Mouse (Mus musculus) midbrain, postnatal 0 days (tissue): Measurements from ENCODE around the gene Tm7sf2. TPM values are rescaled to one million over a fixed set of nuclear protein-coding genes. Genes with fewer than 3 reads are reported as not detected.

Source experiments
- ATAC-seq: fragments of 200-750 bp; cut with Nextera tagmentation; 2 replicates; pipeline ENCODE4 v1.8.0; 2017; ENCODE audit warnings: moderate number of reproducible peaks, mild to moderate bottlenecking, moderate TSS enrichment, moderate library complexity; ENCODE audit not compliant: low FRiP score
- DNase-seq: peaks from one replicate; pipeline ENCODE4 v3.0.0-alpha.2; 2015; ENCODE audit warnings: low spot score
- H3K27ac ChIP-seq: fragments of 300-500 bp; sonication (generic); 2 replicates; pipeline ENCODE4 v1.5.1; 2014; ENCODE audit warnings: low read depth, mild to moderate bottlenecking, low read length, mixed read lengths
- H3K27me3 ChIP-seq: fragments of 300-500 bp; sonication (generic); 2 replicates; pipeline ENCODE4 v1.6.1; 2014; ENCODE audit warnings: low read length, control low read depth, mixed read lengths; ENCODE audit not compliant: insufficient read depth
- H3K36me3 ChIP-seq: fragments of 300-500 bp; sonication (generic); 2 replicates; pipeline ENCODE4 v1.6.1; 2014; ENCODE audit warnings: low read length, control low read depth, mixed read lengths; ENCODE audit not compliant: insufficient read depth
- H3K4me1 ChIP-seq: fragments of 300-500 bp; sonication (generic); 2 replicates; pipeline ENCODE4 v1.6.1; 2014; ENCODE audit warnings: mild to moderate bottlenecking, control low read depth, antibody characterized with exemption, low read length, mixed read lengths; ENCODE audit not compliant: insufficient read depth
- H3K4me2 ChIP-seq: fragments of 300-500 bp; sonication (generic); 2 replicates; pipeline ENCODE4 v1.6.1; 2014; ENCODE audit warnings: low read depth, mild to moderate bottlenecking, low read length, mixed read lengths; ENCODE audit not compliant: poor library complexity, severe bottlenecking
- H3K4me3 ChIP-seq: fragments of 300-500 bp; sonication (generic); 2 replicates; pipeline ENCODE4 v1.5.1; 2014; ENCODE audit warnings: low read depth, mild to moderate bottlenecking, low read length, moderate library complexity
- H3K9ac ChIP-seq: fragments of 300-500 bp; sonication (generic); replicated peaks from 2 replicates; pipeline ENCODE4 v1.6.1; 2014; ENCODE audit warnings: mild to moderate bottlenecking, low read length, moderate library complexity, mixed read lengths; ENCODE audit not compliant: poor library complexity, severe bottlenecking
- H3K9me3 ChIP-seq: fragments of 300-500 bp; sonication (generic); 2 replicates; pipeline ENCODE4 v1.6.1; 2016; ENCODE audit warnings: low read length, control low read depth
- CTCF ChIP-seq: IDR thresholded peaks from 2 replicates; pipeline ENCODE4 v1.5.1; 2016; ENCODE audit warnings: antibody characterized with exemption, mild to moderate bottlenecking
- WGBS: fragments of 180-500 bp; shearing (Covaris S2); extraction: QIAGEN DNeasy Blood & Tissue Kit; methylation state at CpG from one replicate; pipeline ENCODE4 v1.1.7; 2014; 5-methylcytosine and 5-hydroxymethylcytosine counted together
- polyA plus RNA-seq: library from polyadenylated mRNA; unstranded; fragments of >200 nt; fragmentation: Nextera tagmentation; extraction: Ambion mirVana; gene quantifications from 2 replicates; pipeline ENCODE4 v1.2.1, GENCODE M21; 2015
- total RNA-seq: library from RNA; depleted of rRNA; stranded (reverse); fragments of >200 nt; gene quantifications from 2 replicates; pipeline ENCODE4 v1.2.3, GENCODE M21; 2014

The Tm7sf2 gene
- total and polyA plus RNA-seq, 2 experiments from 2014 or later: 50.2 to 79.5 TPM

DNA sequence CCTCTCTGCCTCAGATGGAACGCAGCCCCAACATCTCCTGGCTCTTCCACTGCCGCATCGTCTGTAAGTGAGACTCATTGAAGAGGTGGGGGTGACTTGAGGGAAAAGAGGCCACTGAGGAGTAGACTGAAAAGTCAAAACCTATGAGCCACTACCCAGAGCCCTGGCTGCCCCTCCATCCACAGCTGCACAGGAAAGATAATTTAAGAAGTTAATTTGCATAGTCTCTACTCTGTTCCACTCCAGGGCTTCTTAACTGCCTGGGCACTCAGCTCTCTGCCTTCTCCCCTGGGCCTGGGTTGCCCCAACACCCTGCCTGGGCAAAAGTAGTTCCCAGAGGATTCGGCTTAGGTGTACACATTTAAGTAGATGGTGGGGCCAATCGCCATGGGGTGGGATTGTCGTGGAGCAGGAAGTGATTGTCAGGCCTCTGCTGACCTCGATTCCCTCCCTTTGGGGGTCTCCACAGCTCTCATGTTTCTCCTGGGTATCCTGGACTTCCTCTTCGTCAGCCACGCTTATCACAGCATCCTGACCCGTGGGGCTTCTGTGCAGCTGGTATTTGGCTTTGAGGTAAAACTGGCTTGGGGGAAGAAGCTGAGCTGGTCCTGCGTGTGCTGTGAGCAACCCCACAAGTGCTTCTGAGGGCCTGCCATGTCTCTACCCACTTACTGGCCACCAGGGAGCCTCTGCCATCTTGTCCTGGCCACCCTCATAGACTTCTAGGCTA, 19.3 kb downstream of the Tm7sf2 start:
- H3K4me1 ChIP-seq: peaks cover 10% of the 10 kb centered on the region
- DNase-seq: no peak
- WGBS: 86% methylated on average over 11 of the region's 11 CpGs
- peaks cover 56% of the 10 kb centered on the region for H3K36me3 ChIP-seq
- H3K27ac ChIP-seq: no peak overlapping the region
- H3K9me3 ChIP-seq: no peaks in the 10 kb centered on the region
- no peak overlapping the region for H3K4me3 ChIP-seq
- no peak overlapping the region for H3K9ac ChIP-seq
- no peak overlapping the region for H3K4me2 ChIP-seq
- no peak for ATAC-seq
- H3K27me3 ChIP-seq: no peaks in the 10 kb centered on the region
- no peak for TF ChIP-seq CTCF

DNA sequence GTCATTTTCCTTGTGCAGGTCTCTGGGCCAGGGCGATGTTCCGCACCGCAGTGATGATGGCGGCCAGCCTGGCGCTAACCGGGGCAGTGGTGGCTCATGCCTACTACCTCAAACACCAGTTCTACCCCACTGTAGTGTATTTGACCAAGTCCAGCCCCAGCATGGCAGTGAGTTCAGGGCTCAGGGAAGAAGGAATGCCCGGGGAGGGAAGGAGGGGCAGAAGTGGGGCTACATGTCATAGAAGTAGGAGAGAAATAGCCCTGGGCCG, 20.3 kb downstream of the Tm7sf2 start:
- DNase-seq (no peak), ATAC-seq (no peak)
- H3K9me3 ChIP-seq: no peaks in the 10 kb centered on the region
- peaks cover 10% of the 10 kb centered on the region for H3K4me1 ChIP-seq
- TF ChIP-seq CTCF: no peak
- no peak overlapping the region for H3K27ac ChIP-seq
- WGBS: 86% methylated on average over 8 of the region's 8 CpGs
- peak overlapping the region; percentile 97 for H3K4me2 ChIP-seq
- H3K27me3 ChIP-seq: no peaks in the 10 kb centered on the region
- H3K36me3 ChIP-seq: peaks cover 48% of the 10 kb centered on the region
- H3K4me3 ChIP-seq: peak overlapping the region; percentile 65
- H3K9ac ChIP-seq: peak overlapping the region; percentile 80; the same call in 1 of the 2 replicates

DNA sequence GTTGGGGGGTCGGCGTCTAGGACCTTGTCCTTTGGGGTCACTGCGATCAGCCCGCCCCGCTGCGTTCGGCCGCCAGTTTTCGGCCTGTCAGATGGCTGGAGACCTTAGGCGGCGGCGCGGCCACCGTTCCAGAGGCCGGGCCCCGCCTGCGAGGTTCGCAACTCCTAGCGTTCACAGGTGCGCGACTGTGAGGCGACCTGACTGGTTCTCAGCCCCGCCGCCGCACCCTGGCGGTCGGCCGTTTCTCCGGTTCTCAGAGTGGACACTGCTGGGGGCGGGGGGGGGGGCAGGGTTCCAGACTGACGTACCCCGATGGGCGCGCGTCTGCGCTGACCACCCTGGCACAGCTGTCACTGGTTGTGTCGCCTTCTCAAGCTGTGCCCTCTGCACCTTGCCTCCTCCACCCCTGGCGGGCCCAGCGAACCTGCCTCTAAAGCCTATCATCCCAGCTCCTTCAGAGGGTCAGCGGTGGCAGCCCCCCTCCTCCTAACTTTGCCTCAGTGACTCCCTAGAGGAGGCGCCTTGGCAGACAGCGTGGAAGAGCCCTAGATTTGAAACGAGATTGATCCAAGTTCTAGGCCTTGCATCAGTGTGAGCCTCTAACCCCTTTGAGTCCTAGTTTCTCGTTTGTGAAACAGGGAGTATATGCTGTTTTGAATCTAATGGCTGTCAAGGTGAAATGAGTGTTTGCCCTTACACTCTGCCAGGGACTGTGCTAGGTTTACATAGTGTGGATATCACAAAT, 20.8 kb downstream of the Tm7sf2 start:
- peak overlapping the region; percentile 97 for H3K4me2 ChIP-seq
- H3K27ac ChIP-seq: peak overlapping the region; percentile 97
- ATAC-seq: peak; percentile 12; the same call in 1 of the 2 replicates
- 0 out of 2 replicates have a peak, but pooled peaks have one; percentile 7 for TF ChIP-seq CTCF
- no peaks in the 10 kb centered on the region for H3K9me3 ChIP-seq
- 2% methylated on average over 42 of the region's 44 CpGs for WGBS
- peaks cover 10% of the 10 kb centered on the region for H3K4me1 ChIP-seq
- peak overlapping the region; percentile 80 for H3K9ac ChIP-seq
- peaks cover 43% of the 10 kb centered on the region for H3K36me3 ChIP-seq
- DNase-seq: no peak
- H3K27me3 ChIP-seq: no peaks in the 10 kb centered on the region
- H3K4me3 ChIP-seq: peak overlapping the region; percentile 65

DNA sequence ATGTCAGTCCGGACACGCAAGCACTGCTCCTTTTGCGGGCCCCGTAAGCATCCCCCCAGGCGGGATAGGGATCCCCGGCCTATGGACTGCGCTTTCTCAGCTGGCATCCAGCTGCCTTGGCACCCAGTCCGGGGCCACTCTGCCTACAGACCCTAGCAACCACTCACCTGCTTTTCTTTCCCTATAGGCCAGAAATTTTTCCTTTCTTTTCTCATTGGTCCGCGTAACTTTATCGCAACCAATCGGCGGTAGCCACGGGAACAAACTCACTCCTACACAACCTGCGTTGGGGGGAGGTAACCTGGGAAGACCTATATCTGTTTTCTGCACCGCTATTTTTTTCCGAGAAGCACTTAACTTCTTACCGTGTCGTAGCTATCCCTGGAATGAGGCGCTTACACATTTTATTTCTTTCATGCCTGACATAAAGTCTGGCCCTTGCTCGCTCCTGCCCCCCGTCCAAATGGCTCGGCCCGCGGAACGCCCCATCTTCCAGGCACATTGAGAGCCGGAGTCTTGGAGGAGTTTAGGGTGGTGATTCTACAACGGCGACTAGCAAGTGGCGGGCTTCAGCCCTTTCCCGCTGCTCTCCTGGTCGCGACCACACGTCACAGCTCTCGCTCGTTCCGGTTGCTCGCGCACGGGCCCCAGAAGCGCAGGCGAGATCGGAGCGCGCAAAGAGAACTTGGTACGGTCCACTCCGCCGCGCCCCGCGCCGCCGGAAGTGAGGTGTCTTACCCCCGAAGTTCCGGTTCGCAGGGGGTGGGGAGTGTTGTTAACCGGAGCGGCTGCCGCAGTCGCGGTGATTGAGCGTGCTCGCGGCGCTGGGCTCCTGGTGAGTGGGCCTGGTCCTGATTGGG, 21.6 kb downstream of the Tm7sf2 start, which contains the start of gene Syvn1:
Gene Syvn1, plus strand, starts transcription at position 283 of the 860 bp plus-strand sequence.
- H3K4me3 ChIP-seq: peak within 1 kb of the TSS; percentile 65
- peak; percentile 97 for DNase-seq

DNA sequence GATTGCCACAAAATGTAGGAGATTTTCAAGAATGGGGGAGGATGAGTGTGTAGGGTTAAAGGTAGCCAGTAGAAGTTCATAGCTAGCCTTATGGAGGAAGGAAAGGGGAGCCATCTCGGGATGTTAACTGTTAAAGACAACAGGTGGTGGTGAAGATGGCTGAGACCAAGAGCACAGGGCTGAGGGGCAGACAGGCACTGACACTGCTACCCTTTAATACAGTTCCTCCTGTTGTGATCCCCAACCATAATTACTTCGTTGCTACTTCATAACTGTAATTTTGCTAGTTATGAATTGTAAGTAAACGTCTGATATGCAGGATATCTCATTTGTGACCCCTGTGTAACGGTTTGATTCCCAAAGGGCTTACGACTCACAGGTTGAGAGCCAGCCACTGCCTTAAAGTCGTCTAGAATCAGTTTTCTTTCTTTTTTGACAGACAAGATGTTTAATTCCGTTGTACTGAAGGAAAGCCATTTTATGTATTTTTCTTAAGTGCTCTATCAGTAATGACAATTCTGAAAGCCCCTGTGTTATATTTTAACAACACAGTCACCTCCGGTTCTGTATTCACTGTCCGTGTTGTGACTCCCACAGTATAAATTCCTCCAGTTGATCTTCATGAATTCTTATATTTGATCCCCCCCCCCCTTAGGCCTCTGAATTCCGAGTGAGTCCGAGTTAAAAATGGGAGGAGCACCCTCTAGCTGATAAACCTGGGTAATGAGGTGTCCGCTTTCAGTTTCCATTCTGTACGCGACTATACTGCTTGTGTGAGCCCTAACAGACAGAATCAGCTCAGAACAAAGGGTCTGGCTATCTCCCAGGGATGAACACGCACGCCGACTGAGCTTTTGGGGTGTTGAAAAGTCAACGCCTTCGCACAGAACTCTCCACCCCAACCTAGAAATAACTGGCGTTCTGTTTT, 22.5 kb downstream of the Tm7sf2 start:
- H3K9ac ChIP-seq: peak overlapping the region; percentile 80
- H3K4me3 ChIP-seq: peak overlapping the region; percentile 65
- H3K27ac ChIP-seq: peak overlapping the region; percentile 97
- 16% methylated on average over 20 of the region's 20 CpGs for WGBS
- H3K9me3 ChIP-seq: no peaks in the 10 kb centered on the region
- peak overlapping the region; percentile 97 for H3K4me2 ChIP-seq
- no peaks in the 10 kb centered on the region for H3K27me3 ChIP-seq
- DNase-seq (peak; percentile 65), ATAC-seq (peak; percentile 17)
- TF ChIP-seq CTCF: peak; percentile 55
- peaks cover 10% of the 10 kb centered on the region for H3K4me1 ChIP-seq
- H3K36me3 ChIP-seq: peaks cover 26% of the 10 kb centered on the region

More for the DNA sequence above, 21.6 kb downstream of the Tm7sf2 start, which contains the start of gene Syvn1:
- WGBS: under 1% methylated on average over 65 of the region's 65 CpGs
- no peaks in the 10 kb centered on the region for H3K27me3 ChIP-seq
- TF ChIP-seq CTCF: no peak
- ATAC-seq: peak; percentile 89
- peaks cover 35% of the 10 kb centered on the region for H3K36me3 ChIP-seq
- H3K9me3 ChIP-seq: no peaks in the 10 kb centered on the region
- H3K4me1 ChIP-seq: peaks cover 10% of the 10 kb centered on the region
- H3K27ac ChIP-seq: peak within 1 kb of the TSS; percentile 97
- peak within 1 kb of the TSS; percentile 97 for H3K4me2 ChIP-seq
- peak within 1 kb of the TSS; percentile 80 for H3K9ac ChIP-seq
